Mouse (Mus musculus) layer of hippocampus, adult 18-20 months (tissue): ENCODE results near the gene Atad5. TPM values are rescaled to one million over a fixed set of nuclear protein-coding genes. Genes with fewer than 3 reads are reported as not detected.
"Not testable (repeated sequence)": the region's sequence is repeated elsewhere in the genome, so short reads cannot be mapped to it uniquely, and the experiment has no call there.

Experiments used
- DNase-seq, 2 experiments: peaks; one replicate each; pipeline ENCODE4 v3.0.0; 2022; ENCODE audit warnings: low spot score in 2 of 2
- total RNA-seq, 2 experiments: library from RNA; stranded (reverse); gene quantifications; 2 replicates each; pipeline ENCODE4 v1.2.3; 2021

The Atad5 gene
- total RNA-seq, 2 experiments from 2014 or later, result 2.6 to 3.1 TPM

DNA sequence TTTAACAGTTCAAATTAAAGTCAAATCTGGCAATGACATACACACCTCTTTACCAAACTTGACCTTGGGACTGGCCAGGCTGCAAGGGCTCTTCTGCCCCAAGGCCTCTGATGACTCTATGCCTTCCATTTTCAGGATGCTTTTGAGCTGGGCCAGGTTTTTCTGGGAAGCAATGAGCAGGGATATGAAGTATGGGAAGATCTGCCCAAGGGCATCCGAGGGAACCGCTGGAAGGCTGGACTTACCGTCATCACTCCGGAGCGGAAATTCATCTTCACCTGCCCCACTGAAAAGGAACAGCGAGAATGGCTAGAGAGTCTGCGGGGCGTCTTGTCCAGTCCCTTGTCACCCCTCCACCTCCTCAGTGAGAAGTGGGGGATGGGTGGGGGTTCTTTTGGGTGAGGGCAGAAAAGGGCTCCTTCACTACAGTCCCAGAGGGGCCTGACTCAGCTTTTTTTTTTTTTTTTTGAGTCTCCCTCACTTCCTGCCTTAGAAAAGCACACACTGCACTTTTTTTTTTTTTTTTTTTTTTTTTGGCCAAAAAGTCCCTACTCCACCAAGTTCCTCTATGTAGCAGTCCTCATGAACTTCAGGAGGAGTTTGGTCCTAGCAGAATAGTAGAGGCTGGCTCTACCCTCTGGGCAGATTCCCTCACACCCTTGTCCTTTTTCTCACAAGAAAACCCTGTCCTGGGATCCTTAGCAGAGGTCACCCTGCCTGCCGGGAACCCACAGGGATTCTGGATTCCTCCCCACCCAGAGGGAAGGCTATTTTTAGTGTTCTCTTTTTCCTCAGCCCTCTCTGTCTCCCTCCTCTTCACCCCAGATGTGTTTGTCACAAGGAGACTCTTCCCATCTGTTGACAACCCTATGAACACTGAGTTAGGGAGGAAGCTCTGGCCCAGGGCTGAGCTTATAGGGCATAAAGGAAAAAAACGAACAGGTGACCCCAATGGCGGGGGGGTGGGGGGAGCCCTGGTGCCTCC lies 88.0 kb downstream of the Atad5 start:
- DNase-seq, result no peak

DNA sequence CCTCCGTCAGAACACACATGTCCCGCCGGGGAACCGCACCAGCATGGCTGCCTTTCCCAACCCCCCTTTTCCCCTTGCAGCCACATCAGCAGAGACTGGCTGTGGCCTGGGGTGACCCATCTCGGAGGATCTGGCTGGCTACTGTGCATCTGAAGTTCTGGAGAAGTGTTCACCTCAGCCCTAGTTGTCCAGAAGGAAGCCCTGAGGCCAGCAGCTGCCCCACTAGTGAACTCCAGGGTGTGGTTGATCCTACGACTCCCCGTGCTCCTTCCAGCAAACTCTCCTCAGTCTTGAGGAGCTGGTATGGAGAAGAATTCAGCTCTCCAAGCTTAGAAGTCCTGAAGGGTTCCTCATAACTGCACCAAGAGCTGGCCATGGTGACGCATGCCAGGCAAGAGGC lies 89.1 kb downstream of the Atad5 start:
- no peak for DNase-seq

DNA sequence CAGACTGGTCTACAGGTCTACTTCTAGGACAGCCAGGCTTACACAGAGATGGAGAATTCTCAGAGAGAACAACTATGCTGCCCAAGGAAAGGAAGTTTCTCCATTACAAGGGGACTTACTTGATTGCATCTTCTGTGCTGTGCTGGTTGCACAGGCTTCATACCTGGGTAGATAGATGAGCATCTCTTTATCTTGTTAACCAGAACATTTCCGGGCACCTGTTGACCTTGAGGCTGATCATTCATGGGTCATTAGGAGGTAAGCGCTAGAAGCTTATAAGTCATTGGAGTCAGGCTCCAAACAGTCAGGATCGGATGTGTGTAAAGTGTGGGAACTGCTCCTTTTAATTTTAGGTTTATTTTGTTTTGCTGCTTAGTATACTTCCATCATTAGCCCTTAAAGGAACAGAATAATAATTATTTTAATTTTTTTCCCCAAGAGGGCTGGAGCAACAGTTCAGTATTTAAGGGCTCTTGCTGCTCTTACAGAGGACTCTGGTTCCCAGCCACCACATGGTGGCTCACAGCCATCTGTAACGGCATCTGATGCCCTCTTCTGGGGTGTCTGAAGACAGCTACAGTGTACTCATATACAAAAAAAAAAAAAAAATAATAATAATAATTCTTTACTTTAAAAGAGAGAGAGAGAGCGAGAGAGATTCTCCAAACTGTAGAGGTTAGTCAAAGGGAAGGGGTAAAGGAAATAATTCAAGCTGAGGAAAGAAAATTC lies 92.0 kb downstream of the Atad5 start:
- DNase-seq, result no peak

DNA sequence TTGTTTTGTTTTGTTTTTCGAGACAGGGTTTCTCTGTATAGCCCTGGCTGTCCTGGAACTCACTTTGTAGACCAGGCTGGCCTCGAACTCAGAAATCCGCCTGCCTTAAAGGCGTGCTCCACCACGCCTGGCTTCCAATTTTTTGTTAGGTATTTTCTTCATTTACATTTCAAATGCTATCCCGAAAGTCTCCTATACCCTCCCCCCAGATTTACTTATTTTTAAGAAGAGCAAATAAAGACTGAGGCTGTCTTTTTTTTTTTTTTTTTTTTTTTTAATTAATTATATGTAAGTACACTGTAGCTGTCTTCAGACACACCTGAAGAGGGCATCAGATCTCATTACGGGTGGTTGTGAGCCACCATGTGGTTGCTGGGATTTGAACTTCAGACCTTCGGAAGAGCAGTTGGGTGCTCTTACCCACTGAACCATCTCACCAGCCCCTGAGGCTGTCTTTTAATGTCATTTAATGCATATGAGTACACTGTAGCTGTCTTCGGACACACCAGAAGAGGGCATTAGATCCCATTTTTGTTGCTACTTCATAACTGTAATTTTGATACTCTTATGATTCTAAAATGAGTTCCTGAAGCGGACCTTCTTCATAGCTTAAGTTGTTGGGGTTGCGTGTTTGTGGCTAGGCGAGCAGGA lies 94.0 kb downstream of the Atad5 start:
- not testable (repeated sequence) for DNase-seq

DNA sequence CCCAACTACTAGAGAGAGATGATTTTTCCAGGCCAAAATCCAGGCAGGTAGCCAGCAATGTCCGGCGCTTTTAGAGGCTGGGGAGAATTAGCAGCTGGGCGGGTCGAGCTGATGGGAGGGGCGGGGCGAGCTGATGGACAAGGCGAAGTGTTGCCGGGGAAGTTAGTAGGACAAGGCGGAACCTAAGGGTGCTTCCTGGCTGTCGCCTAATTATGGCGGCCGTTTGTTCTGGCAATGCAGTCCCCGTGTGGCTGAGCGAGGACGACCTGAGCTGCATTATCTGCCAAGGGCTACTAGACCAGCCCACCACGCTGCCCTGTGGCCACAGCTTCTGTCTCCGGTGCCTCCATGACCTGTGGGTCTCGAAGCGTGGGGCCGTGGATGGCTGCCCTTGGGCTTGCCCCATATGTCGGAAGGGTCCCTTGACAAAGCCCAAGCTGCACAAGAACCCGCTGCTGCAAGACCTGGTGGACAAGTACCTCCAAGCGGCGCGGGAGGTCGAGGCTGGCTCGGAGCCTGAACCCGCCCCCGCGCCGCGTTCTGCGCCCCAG lies 94.6 kb downstream of the Atad5 start, which contains the start of gene Rnf135:
Gene Rnf135, plus strand, starts transcription at position 147 of the 551 bp plus-strand sequence.
- peak; percentile 70 to 79 for DNase-seq

DNA sequence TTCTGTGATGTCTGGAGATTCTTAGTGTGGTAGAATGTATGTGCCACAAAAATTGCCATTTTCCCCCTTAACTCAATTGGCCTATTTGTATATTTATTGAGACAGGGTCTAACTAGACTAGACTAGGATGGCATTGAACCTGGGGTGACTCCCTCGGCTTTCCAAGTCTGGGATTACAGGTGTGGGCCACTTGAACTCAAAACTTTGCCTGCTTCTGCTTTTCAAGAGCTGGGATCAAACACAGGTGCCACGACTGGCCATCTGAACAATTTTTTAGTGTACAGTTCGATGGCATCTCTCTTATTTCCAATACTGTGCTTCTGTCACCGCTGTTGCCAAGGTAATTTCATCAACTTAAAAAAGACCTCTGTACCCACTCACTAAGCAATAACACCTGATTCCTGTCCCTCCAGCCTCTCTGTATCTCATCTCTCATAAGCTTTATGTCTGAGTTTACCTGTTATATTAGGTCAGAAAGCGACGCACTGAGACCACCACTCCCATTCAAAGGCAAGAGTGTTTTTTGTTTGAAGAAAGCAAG lies 95.4 kb downstream of the Atad5 start:
- no peak for DNase-seq

Other genes with a start within 250 kb of the Atad5 start
- gene Utp6, start 127.0 kb upstream of the Atad5 start, total RNA-seq, result 10 to 100 TPM; 32.3 to 36.7 TPM
- 10 to 100 TPM; 36.9 to 37.0 TPM for gene Suz12, start 96.3 kb upstream of the Atad5 start, total RNA-seq
- gene Crlf3, start 8.4 kb upstream of the Atad5 start, total RNA-seq, result 10 to 100 TPM; 16.6 to 27.7 TPM
- 1 to 10 TPM; 8.4 to 9.6 TPM for gene Tefm, start 52.8 kb downstream of the Atad5 start, total RNA-seq
- gene Adap2, start 64.7 kb downstream of the Atad5 start, total RNA-seq, result 1 to 10 TPM; 6.5 to 8.4 TPM
- gene Rnf135, start 94.5 kb downstream of the Atad5 start, total RNA-seq, result 1 to 10 TPM; 3.9 to 4.7 TPM
- 10 to 100 TPM; 62.8 to 65.6 TPM for gene Rhot1, start 119.6 kb downstream of the Atad5 start, total RNA-seq
- 10 to 100 TPM; 29.7 to 29.8 TPM for gene Rhbdl3, start 211.5 kb downstream of the Atad5 start, total RNA-seq